Mouse (Mus musculus): ENCODE measurements around the gene Chchd6.

GRCm38 (mm10) chr6:89591531-89591930 is 3.9 kb downstream of the Chchd6 start:
- TF ChIP-seq CTCF (IDR thresholded peaks at IDR 0.05; ENCODE audit: low read depth) (no peak), EP300 (IDR thresholded peaks at IDR 0.05; ENCODE audit: low read depth) (no peak)

All from liver, postnatal 0 days (tissue).